10 mouse cellular contexts compared by ENCODE assay signal in the genomic region with DNA sequence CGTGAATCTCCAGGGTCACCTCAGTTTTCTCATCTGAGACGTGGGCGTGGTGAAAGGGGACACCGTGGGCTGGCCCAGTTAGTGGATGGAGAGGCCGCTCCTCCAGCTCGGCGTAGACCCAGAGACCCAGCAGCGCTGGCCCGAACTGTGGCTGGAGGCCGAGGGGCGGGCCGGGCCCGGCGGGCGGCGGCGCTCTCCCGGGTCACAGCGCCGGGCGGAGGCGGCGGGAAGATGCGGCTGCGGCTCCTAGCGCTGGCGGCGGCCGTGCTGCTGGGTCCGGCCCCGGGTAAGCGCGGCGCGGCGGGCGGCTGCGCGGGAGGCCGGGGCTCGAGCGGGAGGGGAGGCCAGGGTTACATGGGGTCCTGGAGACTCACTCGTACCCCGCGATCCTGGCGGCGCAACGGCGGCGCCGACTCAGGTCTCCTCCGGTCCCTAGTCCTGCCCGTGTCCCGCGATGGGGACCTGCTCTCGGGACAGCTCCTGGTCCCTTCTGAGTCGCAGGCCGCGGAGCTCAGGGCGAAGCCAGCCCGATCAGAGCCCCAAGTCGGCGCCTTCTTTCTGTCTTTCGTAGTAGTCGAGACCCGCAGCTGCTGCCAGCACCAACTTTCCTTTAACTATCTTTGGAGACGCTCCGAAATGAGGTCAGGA. TPM values are rescaled to one million over a fixed set of nuclear protein-coding genes. Genes with fewer than 3 reads are reported as not detected.
DNase-seq lines count a peak whose midpoint lies in the region; ATAC-seq lines count a peak whose summit lies in the region.
"Had no signal": no experiment of that assay in that cellular context is flagged by ENCODE, and none has a peak within 500 bp of the region (broad histone marks: within the 10 kb centered on the region; RNA-seq: fewer than 3 reads in every experiment).

Vstm4 (plus strand) TSS at position 76 of the 648 bp plus-strand sequence.

- ATAC-seq in hindbrain, embryonic 15.5 days (ENCODE audit: low FRiP score, low read depth), result peak; percentile 74
- no peak for ATAC-seq in erythroid progenitor cell, adult 5-6 weeks (replicated peaks; ENCODE audit: low FRiP score, poor library complexity, severe bottlenecking)
- ATAC-seq: Patski had no signal

- under 1% methylated on average over 51 of the region's 68 CpGs for WGBS in hindbrain, embryonic 15.5 days

- intact Hi-C loops in left cerebral cortex, postnatal 14 days (cut with DNase I), result no loop called here

- H3K9ac ChIP-seq in hindbrain, embryonic 15.5 days, result peak within 1 kb of the TSS; percentile 60

- H3K27ac ChIP-seq in hindbrain, embryonic 15.5 days (replicated peaks), result peak within 1 kb of the TSS; percentile 32; the same call in 1 of the 2 replicates

- H3K36me3 ChIP-seq in hindbrain, embryonic 15.5 days, result no peaks in the 10 kb centered on the region

- no peaks in the 10 kb centered on the region for H3K9me3 ChIP-seq in hindbrain, embryonic 15.5 days

- peak within 1 kb of the TSS; percentile 58 for H3K4me3 ChIP-seq in hindbrain, embryonic 15.5 days

- DNase-seq in adrenal gland, adult 2 months, result peak; percentile 85
- DNase-seq in cerebellum, postnatal 36 days, result peak; percentile 36 to 44
- peak; percentile 86 for DNase-seq in gastrocnemius, postnatal 10 days
- peak; percentile 15 to 41 for DNase-seq in left cerebral cortex, postnatal 14 days (ENCODE audit: low spot score in 2 of 2)
- peak; percentile 45 for DNase-seq in mesoderm, embryonic 11.5 days (ENCODE audit: low read depth, low spot score)
- DNase-seq in skeletal muscle tissue, adult 2 months (ENCODE audit: low read depth, low spot score), result peak; percentile 42

- H3K4me2 ChIP-seq in hindbrain, embryonic 15.5 days, result peak within 1 kb of the TSS; percentile 98

- peaks cover 15% of the 10 kb centered on the region; the same call in 1 of the 2 replicates for H3K4me1 ChIP-seq in hindbrain, embryonic 15.5 days (replicated peaks)

- peaks cover 26% of the 10 kb centered on the region for H3K27me3 ChIP-seq in hindbrain, embryonic 15.5 days

RNA-seq across cellular contexts. Expression of gene Vstm4, which starts in this region (rescaled TPM):
- 10 to 100 TPM; 14.0 to 17.1 TPM for total RNA-seq in adrenal gland, adult 2 months (2021)
- polyA plus RNA-seq in adrenal gland, adult 2 months (2012; rRNA removed), result 7.1 and 7.9 TPM in 2 replicates
- total RNA-seq in gastrocnemius, postnatal 10 days (2021), result 10 to 100 TPM; 20.0 to 23.4 TPM
- 13.0 and 13.1 TPM in 2 replicates for polyA plus RNA-seq in hindbrain, embryonic 15.5 days (2015; fragmentation: Nextera tagmentation; extraction: Ambion mirVana)
- total RNA-seq in left cerebral cortex, postnatal 14 days (2021), result 1 to 10 TPM; 4.3 to 5.2 TPM
- 1.1 and 1.3 TPM in 2 replicates for total RNA-seq in erythroid progenitor cell, adult 5-6 weeks (2015; ENCODE audit: low replicate concordance)
- total RNA-seq in erythroid progenitor cell, adult 5-6 weeks (2017; ENCODE audit: low replicate concordance), result 1.4 and 2.6 TPM in 2 replicates
- total RNA-seq: neutrophil, adult 5-6 weeks had no signal
- polyA plus RNA-seq: Patski had no signal

Comparison
In these comparisons a context has a peak if more than half of its experiments do, and no peak if none do; other contexts are left out.
1. DNase-seq: peak in every context shown above with its lines; median percentile 86 in gastrocnemius, postnatal 10 days; 85 in adrenal gland, adult 2 months; 45 in mesoderm, embryonic 11.5 days; 42 in skeletal muscle tissue, adult 2 months; 40 in cerebellum, postnatal 36 days; 28 in left cerebral cortex, postnatal 14 days.